Mouse (Mus musculus): ENCODE measurements around the gene Gbp4. TPM values are rescaled to one million over a fixed set of nuclear protein-coding genes. Genes with fewer than 3 reads are reported as not detected.
"Not testable (repeated sequence)": the region's sequence is repeated elsewhere in the genome, so short reads cannot be mapped to it uniquely, and the experiment has no call there.

Gbp4 gene
- polyA plus RNA-seq, 1 experiment from 2014 or later, result 9.5 TPM

GRCm38 (mm10) chr5:105068356-105068755, 71.0 kb downstream of the Gbp4 start:
- H3K9me3 ChIP-seq (replicated peaks; ENCODE audit: control insufficient read depth, low read length); H3K36me3 ChIP-seq (ENCODE audit: control insufficient read depth, insufficient read depth); ATAC-seq (replicated peaks; ENCODE audit: extremely low read depth, insufficient read depth, low FRiP score); H3K27ac ChIP-seq (ENCODE audit: low read length); H3K4me1 ChIP-seq (ENCODE audit: control insufficient read depth, insufficient read depth, low read length); H3K4me2 ChIP-seq (ENCODE audit: low read depth, low read length); H3K27me3 ChIP-seq (ENCODE audit: control insufficient read depth, insufficient read depth, low read length); H3K9ac ChIP-seq (ENCODE audit: low read length); H3K4me3 ChIP-seq (ENCODE audit: low read length): not testable (repeated sequence)

Other genes starting within 250 kb of the Gbp4 start
- 1.7 and 3.9 TPM in 2 replicates for gene Abcg3, start 156.9 kb downstream of the Gbp4 start, polyA plus RNA-seq (2015; fragmentation: Nextera tagmentation; extraction: Ambion mirVana)
- gene Gbp9, start within 50 bp of the Gbp4 start, polyA plus RNA-seq (2015; fragmentation: Nextera tagmentation; extraction: Ambion mirVana), result 4.8 and 5.9 TPM in 2 replicates
- gene Gbp8, start within 50 bp of the Gbp4 start, polyA plus RNA-seq (2015; fragmentation: Nextera tagmentation; extraction: Ambion mirVana), result 3.6 and 7.8 TPM in 2 replicates
- gene Gbp10, start 99.9 kb upstream of the Gbp4 start, polyA plus RNA-seq (2015; fragmentation: Nextera tagmentation; extraction: Ambion mirVana), result 0.64 TPM in 1 of 2 replicates, not detected in the other
- gene Gm43302, start 154.1 kb upstream of the Gbp4 start, polyA plus RNA-seq (2015; fragmentation: Nextera tagmentation; extraction: Ambion mirVana), result not detected in 2 replicates
- gene Gbp6, start 154.1 kb upstream of the Gbp4 start, polyA plus RNA-seq (2015; fragmentation: Nextera tagmentation; extraction: Ambion mirVana), result 2.9 and 5.4 TPM in 2 replicates